Comparison of ENCODE assay signal across 24 mouse cellular contexts in genomic region chr3:115823741-115824140, GRCm38 (mm10).
"Had no signal": no experiment of that assay in that cellular context is flagged by ENCODE, and none has a peak within 500 bp of the region (broad histone marks: within the 10 kb centered on the region; RNA-seq: fewer than 3 reads in every experiment).

No protein-coding gene starts in this region.

- H3K36me3 ChIP-seq: limb, embryonic 10.5 days; limb, embryonic 12.5 days; limb, embryonic 13.5 days; limb, embryonic 15.5 days; liver, embryonic 12.5 days; liver, embryonic 13.5 days; liver, embryonic 15.5 days; lung, embryonic 15.5 days; midbrain, embryonic 10.5 days; midbrain, embryonic 12.5 days; midbrain, embryonic 13.5 days; midbrain, embryonic 15.5 days had no signal

- H3K27me3 ChIP-seq: limb, embryonic 12.5 days; limb, embryonic 13.5 days; limb, embryonic 15.5 days; liver, embryonic 12.5 days; liver, embryonic 13.5 days; liver, embryonic 15.5 days; lung, embryonic 15.5 days; megakaryocyte, embryonic 14.5 days; midbrain, embryonic 12.5 days; midbrain, embryonic 13.5 days; midbrain, embryonic 15.5 days had no signal

- DNase-seq: left cerebral cortex, postnatal 4 days; liver; liver, embryonic 13.5 days; liver, postnatal 0 days; lung, adult 18-20 months; lung, adult 2 months; lung, embryonic 14.5 days; lung, postnatal 10 days; lung, postnatal 14 days; lung, postnatal 36 days; lung, postnatal 4 days; midbrain, embryonic 14.5 days had no signal
